Mouse (Mus musculus) heart, embryonic 11.5 days (tissue): Measurements from ENCODE around the gene Eml5. TPM values are rescaled to one million over a fixed set of nuclear protein-coding genes. Genes with fewer than 3 reads are reported as not detected.

Experiments
- ATAC-seq: fragments of 200-750 bp; cut with Nextera tagmentation; replicated peaks from 2 replicates; pipeline ENCODE4 v1.8.0; 2017; ENCODE audit warnings: moderate library complexity; ENCODE audit not compliant: insufficient number of reproducible peaks, low FRiP score, low TSS enrichment
- H3K27ac ChIP-seq: fragments of 300-500 bp; sonication (generic); 2 replicates; pipeline ENCODE4 v1.5.1; 2014; ENCODE audit warnings: mild to moderate bottlenecking, low read depth, low read length
- H3K27me3 ChIP-seq: fragments of 300-500 bp; sonication (generic); 2 replicates; pipeline ENCODE4 v1.6.1; 2014; ENCODE audit warnings: mild to moderate bottlenecking, low read length, mixed read lengths; ENCODE audit not compliant: control insufficient read depth, insufficient read depth
- H3K36me3 ChIP-seq: fragments of 300-500 bp; sonication (generic); 2 replicates; pipeline ENCODE4 v1.6.1; 2014; ENCODE audit warnings: mild to moderate bottlenecking, low read length, moderate library complexity, mixed read lengths; ENCODE audit not compliant: control insufficient read depth, insufficient read depth
- H3K4me1 ChIP-seq: fragments of 300-500 bp; sonication (generic); 2 replicates; pipeline ENCODE4 v1.6.1; 2014; ENCODE audit warnings: low read length; ENCODE audit not compliant: control insufficient read depth, insufficient read depth
- H3K4me2 ChIP-seq: fragments of 300-500 bp; sonication (generic); 2 replicates; pipeline ENCODE4 v1.6.1; 2014; ENCODE audit warnings: mild to moderate bottlenecking, moderate library complexity
- H3K4me3 ChIP-seq: fragments of 300-500 bp; sonication (generic); 2 replicates; pipeline ENCODE4 v1.5.1; 2014; ENCODE audit warnings: low read depth, low read length
- H3K9ac ChIP-seq: fragments of 300-500 bp; sonication (generic); 2 replicates; pipeline ENCODE4 v1.6.1; 2014; ENCODE audit warnings: mild to moderate bottlenecking, low read depth, low read length, moderate library complexity
- H3K9me3 ChIP-seq: fragments of 300-500 bp; sonication (generic); replicated peaks from 2 replicates; pipeline ENCODE4 v1.6.1; 2016; ENCODE audit warnings: low read length; ENCODE audit not compliant: control insufficient read depth
- WGBS: fragments of 180-500 bp; shearing (Covaris S2); extraction: QIAGEN DNeasy Blood & Tissue Kit; methylation state at CpG from one replicate; pipeline ENCODE4 v1.1.7; 2014; ENCODE audit not compliant: insufficient replicate concordance; 5-methylcytosine and 5-hydroxymethylcytosine counted together
- polyA plus RNA-seq: library from polyadenylated mRNA; unstranded; fragments of >200 nt; fragmentation: Nextera tagmentation; extraction: Ambion mirVana; gene quantifications from 2 replicates; pipeline ENCODE4 v1.2.1, GENCODE M21; 2014

The Eml5 gene
- polyA plus RNA-seq, 1 experiment from 2014 or later, result 4.7 TPM

GRCm38 (mm10) chr12:98820781-98821180 is 80.5 kb downstream of the Eml5 start:
- 80% methylated on average over 2 of the region's 2 CpGs for WGBS
- no peak overlapping the region for H3K9ac ChIP-seq
- ATAC-seq, result no peak

GRCm38 (mm10) chr12:98804078-98804748 is 97.1 kb downstream of the Eml5 start:
- Histone ChIP-seq H3K36me3 (no peaks in the 10 kb centered on the region), H3K4me2 (no peak overlapping the region), H3K27me3 (no peaks in the 10 kb centered on the region), H3K9ac (no peak overlapping the region), H3K4me3 (no peak overlapping the region), H3K9me3 (no peaks in the 10 kb centered on the region), H3K4me1 (no peaks in the 10 kb centered on the region), H3K27ac (no peak overlapping the region)
- WGBS, result 83% methylated on average over 3 of the region's 3 CpGs
- ATAC-seq, result no peak

More at GRCm38 (mm10) chr12:98820781-98821180, 80.5 kb downstream of the Eml5 start:
- Histone ChIP-seq H3K27ac (no peak overlapping the region), H3K36me3 (no peaks in the 10 kb centered on the region), H3K4me3 (no peak overlapping the region), H3K4me1 (no peaks in the 10 kb centered on the region), H3K9me3 (no peaks in the 10 kb centered on the region), H3K4me2 (no peak overlapping the region), H3K27me3 (no peaks in the 10 kb centered on the region)

- H3K9me3 ChIP-seq, result no peaks in the 10 kb centered on the region
- no peaks in the 10 kb centered on the region for H3K36me3 ChIP-seq
- no peaks in the 10 kb centered on the region for H3K27me3 ChIP-seq
- no peak overlapping the region for H3K4me3 ChIP-seq
- H3K27ac ChIP-seq, result no peak overlapping the region
- no peaks in the 10 kb centered on the region for H3K4me1 ChIP-seq
- H3K4me2 ChIP-seq, result no peak overlapping the region
- ATAC-seq, result no peak
- WGBS, result 65% methylated on average over 3 of the region's 3 CpGs
- no peak overlapping the region for H3K9ac ChIP-seq
Measured at GRCm38 (mm10) chr12:98802245-98802644, 99.0 kb downstream of the Eml5 start.

- 75% methylated on average over 5 of the region's 5 CpGs for WGBS
- H3K4me3 ChIP-seq, result no peak overlapping the region
- no peaks in the 10 kb centered on the region for H3K27me3 ChIP-seq
- no peaks in the 10 kb centered on the region for H3K9me3 ChIP-seq
- H3K27ac ChIP-seq, result no peak overlapping the region
- no peak overlapping the region for H3K9ac ChIP-seq
- no peak for ATAC-seq
- H3K36me3 ChIP-seq, result no peaks in the 10 kb centered on the region
- no peak overlapping the region for H3K4me2 ChIP-seq
- no peaks in the 10 kb centered on the region for H3K4me1 ChIP-seq
Measured at GRCm38 (mm10) chr12:98800334-98800733, 101.0 kb downstream of the Eml5 start.

- Histone ChIP-seq H3K36me3 (peaks cover 10% of the 10 kb centered on the region), H3K4me1 (no peaks in the 10 kb centered on the region), H3K27me3 (no peaks in the 10 kb centered on the region), H3K4me2 (no peak overlapping the region), H3K9ac (no peak overlapping the region), H3K27ac (no peak overlapping the region), H3K9me3 (no peaks in the 10 kb centered on the region), H3K4me3 (no peak overlapping the region)
- WGBS, result 96% methylated on average over 3 of the region's 3 CpGs
- ATAC-seq, result no peak
Measured at GRCm38 (mm10) chr12:98795731-98796318, 105.5 kb downstream of the Eml5 start.

- H3K4me2 ChIP-seq, result no peak overlapping the region
- H3K9me3 ChIP-seq, result no peaks in the 10 kb centered on the region
- ATAC-seq, result no peak
- H3K9ac ChIP-seq, result no peak overlapping the region
- 97% methylated on average over 1 of the region's 1 CpGs for WGBS
- H3K27ac ChIP-seq, result no peak overlapping the region
- no peak overlapping the region for H3K4me3 ChIP-seq
- H3K27me3 ChIP-seq, result no peaks in the 10 kb centered on the region
- H3K4me1 ChIP-seq, result no peaks in the 10 kb centered on the region
- H3K36me3 ChIP-seq, result peaks cover 32% of the 10 kb centered on the region
Measured at GRCm38 (mm10) chr12:98784251-98784650, 117.0 kb downstream of the Eml5 start.

- Histone ChIP-seq H3K4me3 (no peak overlapping the region), H3K27ac (no peak overlapping the region), H3K9ac (no peak overlapping the region), H3K36me3 (peaks cover 37% of the 10 kb centered on the region), H3K4me2 (no peak overlapping the region), H3K27me3 (no peaks in the 10 kb centered on the region), H3K9me3 (no peaks in the 10 kb centered on the region), H3K4me1 (no peaks in the 10 kb centered on the region)
- ATAC-seq, result no peak
- WGBS, result 80% methylated on average over 4 of the region's 4 CpGs
Measured at GRCm38 (mm10) chr12:98779148-98779547, 122.1 kb downstream of the Eml5 start.

- no peaks in the 10 kb centered on the region for H3K4me1 ChIP-seq
- 79% methylated on average over 3 of the region's 3 CpGs for WGBS
- H3K4me3 ChIP-seq, result no peak overlapping the region
- H3K27ac ChIP-seq, result no peak overlapping the region
- no peak overlapping the region for H3K9ac ChIP-seq
- H3K9me3 ChIP-seq, result no peaks in the 10 kb centered on the region
- H3K4me2 ChIP-seq, result no peak overlapping the region
- no peaks in the 10 kb centered on the region for H3K27me3 ChIP-seq
- ATAC-seq, result no peak
- H3K36me3 ChIP-seq, result peaks cover 32% of the 10 kb centered on the region
Measured at GRCm38 (mm10) chr12:98777509-98777908, 123.8 kb downstream of the Eml5 start.

GRCm38 (mm10) chr12:98766241-98766640 is 135.0 kb downstream of the Eml5 start:
- Histone ChIP-seq H3K9ac (no peak overlapping the region), H3K4me3 (no peak overlapping the region), H3K4me2 (no peak overlapping the region), H3K36me3 (peaks cover 18% of the 10 kb centered on the region), H3K4me1 (no peaks in the 10 kb centered on the region), H3K9me3 (no peaks in the 10 kb centered on the region), H3K27ac (no peak overlapping the region), H3K27me3 (no peaks in the 10 kb centered on the region)
- ATAC-seq, result no peak
- WGBS, result 97% methylated on average over 2 of the region's 2 CpGs
